Mouse (Mus musculus): ENCODE data around the gene Slc34a2.

Gene Slc34a2

GRCm38 (mm10) chr5:53112942-53113341, 75.1 kb downstream of the Slc34a2 start:
- no peak for DNase-seq

DNA sequence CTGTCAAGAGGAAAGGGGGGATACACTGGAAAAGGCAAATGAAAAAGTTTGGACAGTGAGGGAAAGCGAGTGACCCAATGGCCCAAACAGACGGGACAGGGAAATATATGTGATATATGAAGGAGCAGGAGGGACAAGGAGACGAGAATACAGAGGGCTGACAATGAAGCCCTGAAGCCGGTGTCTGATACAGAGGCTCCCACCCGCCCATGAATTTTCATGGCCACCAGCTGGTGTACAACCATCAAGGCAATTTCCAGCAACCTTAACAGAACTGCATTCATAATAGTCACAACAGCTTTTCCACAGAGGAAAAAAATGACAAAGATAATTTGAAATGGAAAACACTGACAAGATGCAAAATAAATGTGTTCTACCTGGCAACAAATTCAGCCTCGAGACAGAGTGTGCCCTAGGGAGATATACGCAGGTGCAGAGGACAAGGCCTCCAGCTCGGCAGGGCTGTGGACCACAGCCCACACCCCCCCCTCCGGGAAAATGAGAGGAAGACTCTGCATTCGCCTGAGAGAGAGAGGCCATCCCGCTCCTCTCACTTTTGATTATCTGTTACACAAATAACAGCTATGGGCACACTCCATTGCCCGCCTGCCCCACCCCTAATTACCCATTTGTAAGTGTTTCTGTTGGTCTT, 76.9 kb downstream of the Slc34a2 start:
- no peak for DNase-seq

DNA sequence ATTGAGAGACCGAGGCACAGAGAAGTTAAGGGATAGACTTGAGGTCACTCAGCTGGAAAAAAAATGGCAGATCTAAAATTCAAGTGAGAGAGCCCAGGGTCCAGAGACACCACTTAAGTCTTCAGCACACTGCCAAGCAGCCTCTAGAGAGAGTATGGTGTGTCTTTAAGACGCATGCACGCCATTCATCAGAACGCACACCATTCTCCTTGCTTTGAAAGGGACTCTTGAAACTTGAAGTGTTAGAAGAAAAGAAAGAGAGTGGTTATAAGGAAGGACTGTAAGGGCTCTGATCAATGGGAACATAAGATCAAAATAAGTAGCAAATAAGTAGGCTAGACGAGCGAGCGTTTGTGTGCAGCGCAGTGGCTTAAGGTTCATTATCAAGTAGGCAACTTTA, 80.3 kb downstream of the Slc34a2 start:
- no peak for DNase-seq

DNA sequence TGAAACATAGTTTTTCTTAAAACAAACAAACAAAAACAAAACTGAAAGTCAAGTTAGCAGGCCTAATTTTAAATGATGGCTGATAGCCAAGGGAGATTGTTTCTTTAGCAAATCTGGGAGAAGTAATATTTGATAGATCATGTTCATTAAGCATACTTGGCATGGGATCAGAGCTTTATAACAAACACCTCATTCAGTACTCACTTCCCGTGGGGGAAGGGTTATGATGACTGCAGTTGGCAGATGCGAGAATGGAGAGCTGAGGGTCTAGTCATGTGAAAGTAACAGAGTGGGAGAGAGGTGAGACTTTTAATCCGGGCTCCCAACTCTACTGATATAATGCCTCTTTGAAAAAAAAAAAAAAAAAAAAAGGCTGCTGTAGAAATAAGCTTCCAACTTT, 81.8 kb downstream of the Slc34a2 start:
- DNase-seq, result no peak

Data from liver (tissue).